Mouse (Mus musculus) hindbrain, postnatal 0 days (tissue): Measurements from ENCODE around the gene Zfp850. TPM values are rescaled to one million over a fixed set of nuclear protein-coding genes. Genes with fewer than 3 reads are reported as not detected.
A peak's percentile ranks its signal among the peaks of the same experiment; 100 is the strongest.
"Not testable (repeated sequence)": the region's sequence is repeated elsewhere in the genome, so short reads cannot be mapped to it uniquely, and the experiment has no call there.

ENCODE experiments used
- ATAC-seq: fragments of 200-750 bp; cut with Nextera tagmentation; 2 replicates; pipeline ENCODE4 v1.8.0; 2017; ENCODE audit warnings: mild to moderate bottlenecking, moderate TSS enrichment, moderate library complexity
- DNase-seq: peaks from one replicate; pipeline ENCODE4 v3.0.0-alpha.2; 2015; ENCODE audit warnings: low spot score
- H3K27ac ChIP-seq: fragments of 300-500 bp; sonication (generic); 2 replicates; pipeline ENCODE4 v1.5.1; 2014; ENCODE audit warnings: mild to moderate bottlenecking
- H3K27me3 ChIP-seq: fragments of 300-500 bp; sonication (generic); 2 replicates; pipeline ENCODE4 v1.6.1; 2014; ENCODE audit warnings: low read length, mixed read lengths; ENCODE audit not compliant: insufficient read depth
- H3K36me3 ChIP-seq: fragments of 300-500 bp; sonication (generic); 2 replicates; pipeline ENCODE4 v1.6.1; 2014; ENCODE audit warnings: low read length, mixed read lengths; ENCODE audit not compliant: insufficient read depth
- H3K4me1 ChIP-seq: fragments of 300-500 bp; sonication (generic); 2 replicates; pipeline ENCODE4 v1.6.1; 2014; ENCODE audit warnings: antibody characterized with exemption, low read length, mixed read lengths; ENCODE audit not compliant: insufficient read depth
- H3K4me2 ChIP-seq: fragments of 300-500 bp; sonication (generic); 2 replicates; pipeline ENCODE4 v1.6.1; 2014; ENCODE audit warnings: low read depth, mild to moderate bottlenecking, low read length, moderate library complexity, mixed read lengths
- H3K4me3 ChIP-seq: fragments of 300-500 bp; sonication (generic); 2 replicates; pipeline ENCODE4 v1.5.1; 2014; ENCODE audit warnings: low read length
- H3K9ac ChIP-seq: fragments of 300-500 bp; sonication (generic); replicated peaks from 2 replicates; pipeline ENCODE4 v1.6.1; 2014; ENCODE audit warnings: mild to moderate bottlenecking, low read length, moderate library complexity, mixed read lengths
- H3K9me3 ChIP-seq: fragments of 300-500 bp; sonication (generic); 2 replicates; pipeline ENCODE4 v1.6.1; 2016; ENCODE audit warnings: low read length, mixed read lengths
- CTCF ChIP-seq: IDR thresholded peaks from 2 replicates; pipeline ENCODE4 v1.5.1; 2016; ENCODE audit warnings: antibody characterized with exemption, control low read depth, low read depth
- WGBS: fragments of 180-500 bp; shearing (Covaris S2); extraction: QIAGEN DNeasy Blood & Tissue Kit; methylation state at CpG from one replicate; pipeline ENCODE4 v1.1.7; 2014; 5-methylcytosine and 5-hydroxymethylcytosine counted together
- polyA plus RNA-seq: library from polyadenylated mRNA; unstranded; fragments of >200 nt; fragmentation: Nextera tagmentation; extraction: Ambion mirVana; gene quantifications from 2 replicates; pipeline ENCODE4 v1.2.1, GENCODE M21; 2015
- total RNA-seq: library from RNA; depleted of rRNA; stranded (reverse); fragments of >200 nt; gene quantifications from 2 replicates; pipeline ENCODE4 v1.2.3, GENCODE M21; 2014; rRNA removed

Zfp850 gene
- total and polyA plus RNA-seq, 2 experiments from 2014 or later, result 3.4 to 5.1 TPM

DNA sequence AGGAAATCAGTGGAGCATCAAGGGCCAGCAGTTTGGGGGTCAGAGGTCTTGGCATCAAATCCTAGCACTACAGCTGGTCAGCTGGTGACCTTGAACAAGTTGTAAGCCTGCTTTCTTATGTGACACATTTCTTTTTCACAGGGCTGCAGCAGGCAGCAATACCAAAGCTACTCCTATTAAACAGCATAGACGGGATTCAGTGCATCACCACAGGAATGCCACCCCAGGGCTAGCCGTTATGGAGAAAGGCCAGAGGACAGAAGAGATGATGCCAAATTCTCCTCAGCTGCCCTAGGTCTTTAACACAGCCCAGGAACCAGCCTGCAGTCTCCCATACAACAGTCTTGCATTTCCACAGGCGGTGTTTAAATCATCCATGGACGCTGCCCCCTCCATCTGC lies 30.6 kb upstream of the Zfp850 start:
- Histone ChIP-seq H3K4me2 (no peak overlapping the region), H3K9me3 (no peaks in the 10 kb centered on the region), H3K4me1 (no peaks in the 10 kb centered on the region; the same call in 1 of the 2 replicates), H3K27ac (no peak overlapping the region), H3K36me3 (peaks cover 77% of the 10 kb centered on the region), H3K27me3 (no peaks in the 10 kb centered on the region), H3K9ac (no peak overlapping the region), H3K4me3 (no peak overlapping the region)
- ATAC-seq (no peak), DNase-seq (no peak)
- 85% methylated on average over 4 of the region's 4 CpGs for WGBS
- no peak for TF ChIP-seq CTCF

DNA sequence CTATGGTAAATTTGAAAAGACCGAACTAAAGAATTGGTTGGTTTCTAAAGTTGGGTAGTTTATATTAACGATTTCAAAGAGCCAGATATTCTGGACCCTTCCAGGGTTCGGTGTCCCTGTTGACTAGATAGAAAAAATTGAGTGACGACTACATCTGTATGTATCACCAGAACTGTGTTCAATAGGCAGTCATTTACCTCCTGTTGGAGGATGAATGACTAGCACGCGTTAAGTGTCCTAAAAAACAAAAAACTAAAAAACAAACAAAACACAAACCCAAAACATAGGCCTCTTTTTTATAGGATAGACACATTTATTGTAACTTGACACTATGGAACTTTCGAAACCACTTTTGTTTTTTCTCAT lies 513 bp upstream of the Zfp850 start:
- no peaks in the 10 kb centered on the region for H3K9me3 ChIP-seq
- no peaks in the 10 kb centered on the region for H3K4me1 ChIP-seq
- TF ChIP-seq CTCF, result no peak
- 19% methylated on average over 7 of the region's 7 CpGs for WGBS
- no peak for ATAC-seq
- peak overlapping the region; percentile 75 for H3K9ac ChIP-seq
- DNase-seq, result no peak
- peak overlapping the region; percentile 67 for H3K4me3 ChIP-seq
- H3K4me2 ChIP-seq, result peak overlapping the region; percentile 92
- H3K36me3 ChIP-seq, result no peaks in the 10 kb centered on the region
- peak overlapping the region; percentile 60; the same call in 1 of the 2 replicates for H3K27ac ChIP-seq
- H3K27me3 ChIP-seq, result no peaks in the 10 kb centered on the region

DNA sequence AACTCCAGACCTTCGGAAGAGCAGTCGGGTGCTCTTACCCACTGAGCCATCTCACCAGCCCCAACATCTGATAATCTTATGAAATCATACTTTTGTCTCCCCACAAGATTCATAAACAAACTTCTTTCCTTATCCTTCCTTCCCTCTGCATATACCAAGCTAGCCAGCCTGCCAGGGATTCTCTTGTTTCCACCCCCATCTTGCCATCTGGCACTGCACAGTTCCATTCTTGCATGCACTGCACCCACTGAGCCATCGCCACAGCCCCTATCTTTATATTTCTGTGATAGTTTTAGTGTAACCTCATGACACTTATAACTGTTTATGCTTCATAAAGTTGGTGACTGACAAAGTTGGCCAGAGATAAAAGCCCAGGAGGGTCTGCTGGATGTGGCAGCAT lies 3.6 kb downstream of the Zfp850 start:
- WGBS, result 94% methylated on average over 3 of the region's 3 CpGs
- no peak overlapping the region for H3K27ac ChIP-seq
- H3K9me3 ChIP-seq, result no peaks in the 10 kb centered on the region
- H3K27me3 ChIP-seq, result no peaks in the 10 kb centered on the region
- no peak for ATAC-seq
- DNase-seq, result no peak
- TF ChIP-seq CTCF, result no peak
- no peaks in the 10 kb centered on the region for H3K4me1 ChIP-seq
- no peak overlapping the region for H3K9ac ChIP-seq
- no peak overlapping the region for H3K4me2 ChIP-seq
- peaks cover 3% of the 10 kb centered on the region; the same call in 1 of the 2 replicates for H3K36me3 ChIP-seq
- no peak overlapping the region for H3K4me3 ChIP-seq

DNA sequence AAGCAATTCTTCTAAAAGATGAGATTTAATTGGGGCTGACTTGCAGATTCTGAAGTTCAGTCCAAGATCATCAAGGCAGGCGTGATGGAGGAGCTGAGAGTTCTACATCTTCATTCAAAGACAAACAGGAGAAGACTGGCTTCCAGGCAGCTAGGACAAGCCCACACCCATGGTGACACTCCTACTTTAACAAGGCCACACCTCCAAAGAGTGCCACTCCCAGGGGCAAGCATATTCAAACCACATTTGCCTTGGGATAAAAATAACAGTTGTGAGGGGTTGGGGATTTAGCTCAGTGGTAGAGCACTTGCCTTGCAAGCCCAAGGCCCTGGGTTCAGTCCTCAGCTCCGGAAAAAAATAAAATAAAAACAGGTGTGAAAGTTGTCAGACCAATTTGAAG lies 31.7 kb downstream of the Zfp850 start:
- ATAC-seq (no peak), DNase-seq (no peak)
- Histone ChIP-seq H3K4me3 (no peak overlapping the region), H3K4me2 (no peak overlapping the region), H3K9me3 (peaks cover 28% of the 10 kb centered on the region), H3K9ac (no peak overlapping the region), H3K27ac (no peak overlapping the region), H3K4me1 (peaks cover 10% of the 10 kb centered on the region; the same call in 1 of the 2 replicates), H3K27me3 (no peaks in the 10 kb centered on the region), H3K36me3 (no peaks in the 10 kb centered on the region)
- WGBS, result 86% methylated on average over 2 of the region's 2 CpGs
- TF ChIP-seq CTCF, result no peak

DNA sequence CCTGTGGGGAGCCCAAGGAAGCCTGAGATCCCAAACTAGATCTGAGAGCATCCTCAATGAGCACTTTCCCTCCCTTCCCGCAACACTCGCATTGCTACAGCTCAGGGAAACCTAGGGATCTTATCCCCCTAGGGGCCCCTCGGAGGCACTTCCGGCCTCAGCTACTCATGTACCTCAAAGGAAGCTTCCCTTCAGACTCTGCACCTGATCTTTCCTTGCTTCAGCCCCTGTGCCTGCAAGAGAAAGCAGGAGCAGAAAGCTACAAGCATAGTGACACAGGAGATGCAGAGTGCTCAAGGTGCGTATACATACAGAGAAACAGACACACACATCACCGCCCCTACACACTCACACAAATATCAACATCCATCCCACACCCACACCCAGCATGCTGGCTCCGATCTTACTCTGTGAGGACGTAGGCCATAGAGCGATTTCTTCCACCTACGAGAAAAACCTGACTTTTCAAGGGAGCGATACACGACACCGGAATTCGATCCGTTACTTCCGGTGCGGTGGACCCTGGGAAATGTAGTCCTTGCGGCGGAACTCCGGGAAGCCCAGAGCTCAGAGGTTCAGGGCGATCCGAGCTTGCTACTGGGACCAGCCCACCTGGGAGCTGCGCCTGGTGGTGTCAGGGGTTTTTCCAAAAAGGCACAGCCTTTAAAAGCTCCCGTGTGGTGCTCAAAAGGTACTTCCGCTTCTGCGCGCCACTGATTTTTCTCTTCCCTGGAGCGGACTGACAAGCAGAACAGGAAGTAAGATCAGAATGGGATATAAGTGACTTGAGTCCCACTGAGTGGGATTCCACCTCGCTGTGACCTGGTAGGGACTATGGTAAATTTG lies 35.0 kb downstream of the Zfp850 start, which contains the start of gene Zfp780b:
Zfp780b (minus strand) TSS at position 489 of the 846 bp plus-strand sequence.
- Histone ChIP-seq H3K27ac (peak within 1 kb of the TSS; percentile 82), H3K4me2 (peak within 1 kb of the TSS; percentile 94), H3K27me3 (no peaks in the 10 kb centered on the region), H3K9me3 (peaks cover 11% of the 10 kb centered on the region), H3K4me3 (peak within 1 kb of the TSS; percentile 87), H3K9ac (peak within 1 kb of the TSS; percentile 87), H3K4me1 (peaks cover 10% of the 10 kb centered on the region; the same call in 1 of the 2 replicates), H3K36me3 (no peaks in the 10 kb centered on the region)
- ATAC-seq, result peak; percentile 92
- 1% methylated on average over 29 of the region's 29 CpGs for WGBS
- peak; percentile 18; the same call in 1 of the 2 replicates for TF ChIP-seq CTCF
- DNase-seq, result peak; percentile 80

DNA sequence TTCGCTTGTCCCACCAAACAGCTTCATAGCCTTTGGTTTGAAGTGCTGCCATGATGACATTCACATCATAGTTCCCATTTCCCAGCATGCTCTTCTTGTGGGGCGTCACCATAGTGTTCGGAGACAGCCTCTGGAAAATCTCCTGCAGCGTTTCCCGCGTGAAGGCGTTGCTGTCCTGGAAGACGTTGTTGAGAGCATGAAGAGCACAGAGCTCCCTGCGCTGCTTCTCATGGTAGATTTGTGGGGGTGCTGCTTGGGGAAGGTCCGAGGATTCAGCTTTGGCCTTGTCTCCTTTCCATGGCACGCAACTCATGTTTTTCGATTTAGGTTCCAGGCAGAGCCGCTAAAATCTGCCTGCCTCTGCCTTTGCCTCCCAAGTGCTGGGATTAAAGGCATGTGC lies 64.5 kb downstream of the Zfp850 start:
- not testable (repeated sequence) for DNase-seq, H3K36me3 ChIP-seq, H3K27me3 ChIP-seq, ATAC-seq, H3K9ac ChIP-seq, H3K4me1 ChIP-seq, H3K27ac ChIP-seq, H3K4me2 ChIP-seq, H3K9me3 ChIP-seq, H3K4me3 ChIP-seq
- 92% methylated on average over 13 of the region's 13 CpGs for WGBS

DNA sequence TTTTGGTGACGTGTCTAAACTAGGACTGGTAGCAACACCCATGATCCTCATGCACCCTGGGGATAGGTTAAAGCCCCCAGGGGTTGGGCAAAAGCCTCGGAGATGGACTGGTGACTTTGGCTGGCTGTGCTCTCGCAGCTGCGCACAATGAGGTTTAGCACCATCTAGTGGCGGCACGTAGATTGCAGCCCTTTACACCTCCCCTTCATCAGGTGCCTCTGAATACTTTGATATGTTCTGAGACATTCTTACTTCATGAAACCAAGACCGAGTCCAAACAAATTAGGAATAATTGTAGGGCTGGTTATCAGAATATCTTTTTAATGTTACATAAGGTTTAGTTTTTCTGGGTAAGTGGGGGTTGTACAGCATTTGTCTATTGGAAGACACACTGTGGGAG lies 72.0 kb downstream of the Zfp850 start:
- not testable (repeated sequence) for H3K4me2 ChIP-seq, H3K9me3 ChIP-seq, H3K36me3 ChIP-seq, ATAC-seq, H3K9ac ChIP-seq, H3K27me3 ChIP-seq, H3K4me3 ChIP-seq, H3K27ac ChIP-seq, H3K4me1 ChIP-seq
- DNase-seq, result peak; percentile 3
- peak; percentile 43 for TF ChIP-seq CTCF
- WGBS, result 45% methylated on average over 5 of the region's 7 CpGs

Other genes starting within 250 kb of the Zfp850 start
- gene Zfp626, start 206.9 kb downstream of the Zfp850 start, total RNA-seq, result 4.5 and 4.7 TPM in 2 replicates
- gene Zfp626, start 206.9 kb downstream of the Zfp850 start, polyA plus RNA-seq, result 1.1 TPM in 2 replicates
- 3.7 and 6.7 TPM in 2 replicates for gene Zfp59, start 175.5 kb downstream of the Zfp850 start, total RNA-seq
- gene Zfp59, start 175.5 kb downstream of the Zfp850 start, polyA plus RNA-seq, result 4.1 and 5.1 TPM in 2 replicates
- gene Zfp607a, start 156.6 kb downstream of the Zfp850 start, total RNA-seq, result 1.5 and 2.1 TPM in 2 replicates
- 0.39 and 0.90 TPM in 2 replicates for gene Zfp607a, start 156.6 kb downstream of the Zfp850 start, polyA plus RNA-seq
- 9.0 and 13.2 TPM in 2 replicates for gene Zfp974, start 84.7 kb downstream of the Zfp850 start, total RNA-seq
- gene Zfp974, start 84.7 kb downstream of the Zfp850 start, polyA plus RNA-seq, result 6.3 and 7.2 TPM in 2 replicates
- gene Zfp780b, start 34.9 kb downstream of the Zfp850 start, total RNA-seq, result 16.6 and 18.0 TPM in 2 replicates
- gene Zfp780b, start 34.9 kb downstream of the Zfp850 start, polyA plus RNA-seq, result 18.4 and 18.9 TPM in 2 replicates
- gene Psmc4, start 36.0 kb upstream of the Zfp850 start, total RNA-seq, result 162 and 169 TPM in 2 replicates
- gene Psmc4, start 36.0 kb upstream of the Zfp850 start, polyA plus RNA-seq, result 256 and 261 TPM in 2 replicates
- 0.97 and 1.7 TPM in 2 replicates for gene Fcgbp, start 57.1 kb upstream of the Zfp850 start, total RNA-seq
- 0.82 and 0.91 TPM in 2 replicates for gene Fcgbp, start 57.1 kb upstream of the Zfp850 start, polyA plus RNA-seq
- 0.05 TPM in 1 of 2 replicates, not detected in the other for gene 9530053A07Rik, start 115.4 kb upstream of the Zfp850 start, total RNA-seq
- gene 9530053A07Rik, start 115.4 kb upstream of the Zfp850 start, polyA plus RNA-seq, result 0.16 and 0.19 TPM in 2 replicates
- 23.5 and 24.4 TPM in 2 replicates for gene Fbl, start 155.6 kb upstream of the Zfp850 start, total RNA-seq
- gene Fbl, start 155.6 kb upstream of the Zfp850 start, polyA plus RNA-seq, result 70.7 and 73.7 TPM in 2 replicates
- 36.7 and 43.6 TPM in 2 replicates for gene Dyrk1b, start 165.4 kb upstream of the Zfp850 start, total RNA-seq
- 7.8 and 8.4 TPM in 2 replicates for gene Dyrk1b, start 165.4 kb upstream of the Zfp850 start, polyA plus RNA-seq